Mouse (Mus musculus): Measurements from ENCODE around the gene Stmn3.

DNA sequence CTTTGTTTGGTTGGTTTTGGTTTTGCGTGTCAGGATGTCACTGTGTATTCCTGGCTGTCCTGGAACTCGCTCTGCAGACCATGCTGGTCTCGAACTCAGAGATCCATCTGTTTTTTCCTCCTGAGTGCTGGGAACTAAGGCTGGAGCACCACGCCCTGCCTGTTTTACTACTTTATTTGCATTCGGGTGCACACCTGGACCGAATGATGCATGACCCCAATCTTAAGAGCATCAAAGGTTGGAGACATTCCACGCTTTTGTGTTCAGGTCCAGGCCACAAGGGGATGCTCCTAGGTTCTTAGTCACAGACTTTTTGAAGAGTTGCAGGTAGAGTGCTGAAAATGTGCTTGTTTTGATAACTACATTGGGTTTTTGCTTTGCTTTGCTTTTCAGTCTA lies 5.8 kb upstream of the Stmn3 start:
- no peak for TF ChIP-seq POLR2A (IDR thresholded peaks at IDR 0.05; ENCODE audit: insufficient read depth, low read length)
- no peak for TF ChIP-seq CTCF (IDR thresholded peaks at IDR 0.05; ENCODE audit: low read depth, low read length)
